Mouse (Mus musculus) C2C12 (cell line): ENCODE measurements at regions not wholly inside any gene's neighbourhood (a gene's known extent, or its start where the extent isn't known, plus 50 kb on each side); places are given as distances from the start of the nearest gene placed in this dataset.

ENCODE experiments used
- CEBPB ChIP-seq: IDR thresholded peaks from one replicate; pipeline ENCODE4 v1.6.1; 2011; ENCODE audit warnings: low read depth, mild to moderate bottlenecking, control low read depth, moderate library complexity
- CTCF ChIP-seq: IDR thresholded peaks from one replicate; pipeline ENCODE4 v1.5.1; 2011; ENCODE audit not compliant: control insufficient read depth, insufficient read depth, insufficient read length
- MAX ChIP-seq: IDR thresholded peaks from one replicate; pipeline ENCODE4 v1.6.1; 2011; ENCODE audit warnings: mild to moderate bottlenecking, control low read depth
- MYOD1 ChIP-seq: IDR thresholded peaks from one replicate; pipeline ENCODE4 v1.6.1; 2011; ENCODE audit warnings: low read depth; ENCODE audit not compliant: control insufficient read depth, insufficient read length
- MYOG ChIP-seq: IDR thresholded peaks from one replicate; pipeline ENCODE4 v1.6.1; 2011; ENCODE audit not compliant: control insufficient read depth, insufficient read length; ENCODE audit errors: extremely low read depth
- USF1 ChIP-seq: IDR thresholded peaks from one replicate; pipeline ENCODE4 v1.6.1; 2011; ENCODE audit warnings: low read depth, mild to moderate bottlenecking, control low read depth, moderate library complexity

- TF ChIP-seq CTCF (no peak), MAX (no peak), MYOD1 (no peak), MYOG (no peak), USF1 (no peak), CEBPB (no peak)
Measured at GRCm38 (mm10) chr9:84200208-84200607, 275.3 kb downstream of the Bckdhb start.
